Comparison of ENCODE assay signal across 8 mouse cellular contexts in the genomic region with DNA sequence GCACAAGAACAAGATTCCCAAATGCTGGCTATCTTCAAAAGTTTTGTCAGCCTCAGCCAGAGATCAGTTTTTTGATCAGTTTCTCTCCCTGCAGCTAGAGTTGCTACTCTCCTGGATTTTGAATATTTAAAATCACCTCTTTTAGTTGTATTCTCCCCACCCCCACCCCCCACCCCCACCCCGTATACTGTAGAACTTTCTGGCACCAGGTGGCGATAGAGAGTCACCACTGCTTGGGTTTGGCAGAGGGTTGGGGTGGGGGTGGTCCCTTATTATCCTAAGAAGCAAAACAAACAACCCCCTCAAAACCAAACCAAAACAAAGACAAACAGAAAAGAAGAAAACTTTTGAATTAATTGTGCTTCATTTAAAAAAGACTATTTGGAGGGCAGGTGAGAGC.
DNase-seq lines count a peak whose midpoint lies in the region; ATAC-seq and TF ChIP-seq lines count a peak whose summit lies in the region.
"Had no signal": no experiment of that assay in that cellular context is flagged by ENCODE, and none has a peak within 500 bp of the region (broad histone marks: within the 10 kb centered on the region; RNA-seq: fewer than 3 reads in every experiment).

No protein-coding gene starts in this region.

- no peaks in the 10 kb centered on the region for H3K36me3 ChIP-seq in heart, embryonic 16.5 days (ENCODE audit: control insufficient read depth, insufficient read depth)
- H3K36me3 ChIP-seq in heart, postnatal 0 days (replicated peaks; ENCODE audit: control insufficient read depth, insufficient read depth, low read length) = no peaks in the 10 kb centered on the region
- H3K36me3 ChIP-seq in stomach, postnatal 0 days (ENCODE audit: control insufficient read depth, insufficient read depth, low read length) = no peaks in the 10 kb centered on the region

- H3K9ac ChIP-seq in heart, embryonic 16.5 days (ENCODE audit: low read length) = no peak overlapping the region
- H3K9ac ChIP-seq in heart, postnatal 0 days (replicated peaks; ENCODE audit: low read depth, low read length) = no peak overlapping the region
- H3K9ac ChIP-seq in stomach, postnatal 0 days (ENCODE audit: low read length) = no peak overlapping the region

- H3K4me1 ChIP-seq in heart, embryonic 16.5 days (ENCODE audit: control insufficient read depth, insufficient read depth, low read length) = no peaks in the 10 kb centered on the region; the same call in 1 of the 2 replicates
- no peaks in the 10 kb centered on the region for H3K4me1 ChIP-seq in heart, postnatal 0 days (ENCODE audit: control insufficient read depth, insufficient read depth)
- H3K4me1 ChIP-seq in stomach, postnatal 0 days (replicated peaks; ENCODE audit: control insufficient read depth, insufficient read depth) = no peaks in the 10 kb centered on the region

- TF ChIP-seq CTCF in heart, postnatal 0 days (IDR thresholded peaks at IDR 0.05; ENCODE audit: low read depth) = peak; percentile 37
- TF ChIP-seq CTCF in stomach, postnatal 0 days (IDR thresholded peaks at IDR 0.05; ENCODE audit: low read depth) = peak; percentile 50

- TF ChIP-seq EP300 in heart, postnatal 0 days (IDR thresholded peaks at IDR 0.05; ENCODE audit: low read depth) = no peak
- no peak for TF ChIP-seq EP300 in stomach, postnatal 0 days (optimal IDR thresholded peaks at IDR 0.05)

- H3K4me3 ChIP-seq in heart, embryonic 16.5 days (ENCODE audit: low read length) = no peak overlapping the region
- no peak overlapping the region for H3K4me3 ChIP-seq in heart, postnatal 0 days (ENCODE audit: low read depth, low read length)
- no peak overlapping the region for H3K4me3 ChIP-seq in stomach, postnatal 0 days (ENCODE audit: low read depth, low read length)
- H3K4me3 ChIP-seq: myocyte had no signal

- no peak for ATAC-seq in heart, embryonic 16.5 days (replicated peaks; ENCODE audit: extremely low read depth, insufficient read depth, low FRiP score)
- ATAC-seq in heart, postnatal 0 days (ENCODE audit: insufficient read depth, low read depth) = no peak
- ATAC-seq in stomach, postnatal 0 days (ENCODE audit: low FRiP score, low TSS enrichment) = no peak

- WGBS in heart, embryonic 16.5 days = 8% methylated on average over 2 of the region's 2 CpGs
- WGBS in heart, postnatal 0 days = 3% methylated on average over 2 of the region's 2 CpGs
- WGBS in stomach, postnatal 0 days = 4% methylated on average over 2 of the region's 2 CpGs

- no peaks in the 10 kb centered on the region for H3K9me3 ChIP-seq in heart, embryonic 16.5 days (replicated peaks; ENCODE audit: control insufficient read depth, low read length)
- H3K9me3 ChIP-seq in heart, postnatal 0 days (replicated peaks; ENCODE audit: control insufficient read depth, low read length) = no peaks in the 10 kb centered on the region
- H3K9me3 ChIP-seq in stomach, postnatal 0 days (ENCODE audit: control insufficient read depth, low read length) = no peaks in the 10 kb centered on the region

- no peak overlapping the region for H3K27ac ChIP-seq in heart, embryonic 16.5 days (ENCODE audit: low read length)
- H3K27ac ChIP-seq in heart, postnatal 0 days (ENCODE audit: low read depth) = no peak overlapping the region
- H3K27ac ChIP-seq in stomach, postnatal 0 days (replicated peaks) = no peak overlapping the region

- H3K27me3 ChIP-seq in heart, embryonic 16.5 days (ENCODE audit: control insufficient read depth, insufficient read depth, low read length) = no peaks in the 10 kb centered on the region
- H3K27me3 ChIP-seq in heart, postnatal 0 days (ENCODE audit: control insufficient read depth, insufficient read depth, low read length) = no peaks in the 10 kb centered on the region
- H3K27me3 ChIP-seq in stomach, postnatal 0 days (ENCODE audit: control insufficient read depth, insufficient read depth, low read length) = no peaks in the 10 kb centered on the region

- DNase-seq in heart, adult 9 months (ENCODE audit: low spot score in 2 of 2) = no peak
- peak; percentile 36 for DNase-seq in right cerebral cortex, postnatal 14 days
- DNase-seq in right cerebral cortex, adult 18-20 months = no peak
- DNase-seq in heart, postnatal 0 days (ENCODE audit: low spot score) = no peak
- DNase-seq in stomach, postnatal 0 days (ENCODE audit: low spot score) = no peak
- DNase-seq in ovary, postnatal 10 days (ENCODE audit: low spot score) = no peak

- 0 out of 2 replicates have a peak overlapping the region, but pooled peaks have one; percentile 4 for H3K4me2 ChIP-seq in heart, embryonic 16.5 days (ENCODE audit: low read depth, low read length)
- H3K4me2 ChIP-seq in heart, postnatal 0 days (ENCODE audit: low read depth, low read length) = no peak overlapping the region
- H3K4me2 ChIP-seq in stomach, postnatal 0 days (replicated peaks; ENCODE audit: low read depth) = no peak overlapping the region
